Mouse (Mus musculus): Measurements from ENCODE around the gene Nectin1. TPM values are rescaled to one million over a fixed set of nuclear protein-coding genes. Genes with fewer than 3 reads are reported as not detected.

Gene Nectin1
- polyA plus RNA-seq, 1 experiment from 2014 or later, result 18.9 TPM

GRCm38 (mm10) chr9:43783959-43784358 lies 40.2 kb downstream of the Nectin1 start:
- no peak for DNase-seq (ENCODE audit: low spot score)
- no peak overlapping the region for H3K9ac ChIP-seq
- no peak overlapping the region for H3K4me3 ChIP-seq (replicated peaks; ENCODE audit: low read length)
- H3K36me3 ChIP-seq (replicated peaks; ENCODE audit: control insufficient read depth, insufficient read depth), result no peaks in the 10 kb centered on the region
- H3K9me3 ChIP-seq (ENCODE audit: control insufficient read depth, low read length), result no peaks in the 10 kb centered on the region
- WGBS, result 67% methylated on average over 3 of the region's 3 CpGs
- H3K27me3 ChIP-seq (ENCODE audit: control insufficient read depth, insufficient read depth, low read length), result no peaks in the 10 kb centered on the region
- no peak for ATAC-seq (ENCODE audit: low FRiP score)
- H3K4me2 ChIP-seq (replicated peaks), result no peak overlapping the region
- H3K4me1 ChIP-seq (replicated peaks; ENCODE audit: control insufficient read depth, insufficient read depth, low read length), result peaks cover 40% of the 10 kb centered on the region
- no peak overlapping the region for H3K27ac ChIP-seq

DNA sequence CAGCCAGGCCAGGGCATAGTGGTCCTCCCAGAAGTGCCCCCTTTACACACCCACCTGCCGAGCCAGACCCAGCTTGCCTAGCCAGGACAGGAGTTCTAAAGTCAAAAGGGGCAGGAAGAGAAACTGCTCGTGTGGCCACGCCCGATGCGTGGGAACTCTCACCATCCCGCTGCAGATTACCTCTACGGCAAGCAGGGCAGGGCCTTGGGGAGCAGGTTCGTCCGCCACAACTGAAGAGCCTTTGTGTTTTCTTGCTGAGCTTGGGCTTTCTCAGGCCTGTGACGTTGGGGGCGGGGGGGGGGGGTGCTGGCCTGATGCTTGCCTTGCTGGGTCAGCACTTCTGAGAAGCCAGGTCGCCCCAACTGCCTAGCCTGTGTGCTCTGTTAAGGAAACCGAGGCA lies 41.1 kb downstream of the Nectin1 start:
- Histone ChIP-seq H3K27me3 (ENCODE audit: control insufficient read depth, insufficient read depth, low read length) (no peaks in the 10 kb centered on the region), H3K4me2 (replicated peaks) (no peak overlapping the region), H3K4me3 (replicated peaks; ENCODE audit: low read length) (no peak overlapping the region), H3K4me1 (replicated peaks; ENCODE audit: control insufficient read depth, insufficient read depth, low read length) (peaks cover 38% of the 10 kb centered on the region), H3K9ac (no peak overlapping the region), H3K36me3 (replicated peaks; ENCODE audit: control insufficient read depth, insufficient read depth) (no peaks in the 10 kb centered on the region), H3K9me3 (ENCODE audit: control insufficient read depth, low read length) (no peaks in the 10 kb centered on the region), H3K27ac (no peak overlapping the region)
- WGBS, result 60% methylated on average over 13 of the region's 13 CpGs
- ATAC-seq (ENCODE audit: low FRiP score) (no peak), DNase-seq (ENCODE audit: low spot score) (no peak)

DNA sequence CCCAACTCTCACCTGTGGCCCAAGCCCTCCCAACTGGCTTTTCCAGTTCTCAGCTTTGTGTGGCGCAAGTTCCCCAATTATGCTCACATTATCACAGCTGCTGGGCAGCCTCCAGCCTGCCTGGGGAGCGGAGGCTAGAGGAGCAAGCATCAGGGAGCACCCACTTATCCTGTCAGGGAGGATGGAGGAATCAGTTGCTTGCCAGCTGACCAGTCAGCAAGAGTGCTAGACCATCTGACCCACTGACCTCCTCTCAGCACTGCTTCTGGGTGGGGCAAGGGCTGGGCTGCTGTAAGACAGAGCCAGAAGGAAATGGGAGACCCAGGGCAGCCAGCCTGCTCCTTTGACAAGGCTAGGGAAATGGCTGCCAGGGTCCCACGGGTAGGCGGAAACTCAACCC lies 43.8 kb downstream of the Nectin1 start:
- no peak overlapping the region for H3K9ac ChIP-seq
- no peak overlapping the region for H3K4me3 ChIP-seq (replicated peaks; ENCODE audit: low read length)
- no peak for ATAC-seq (ENCODE audit: low FRiP score)
- H3K27me3 ChIP-seq (ENCODE audit: control insufficient read depth, insufficient read depth, low read length), result no peaks in the 10 kb centered on the region
- H3K4me2 ChIP-seq (replicated peaks), result no peak overlapping the region
- DNase-seq (ENCODE audit: low spot score), result no peak
- 73% methylated on average over 4 of the region's 4 CpGs for WGBS
- peaks cover 17% of the 10 kb centered on the region; the same call in 1 of the 2 replicates for H3K4me1 ChIP-seq (replicated peaks; ENCODE audit: control insufficient read depth, insufficient read depth, low read length)
- H3K9me3 ChIP-seq (ENCODE audit: control insufficient read depth, low read length), result no peaks in the 10 kb centered on the region
- H3K27ac ChIP-seq, result no peak overlapping the region
- peaks cover 15% of the 10 kb centered on the region; the same call in 1 of the 2 replicates for H3K36me3 ChIP-seq (replicated peaks; ENCODE audit: control insufficient read depth, insufficient read depth)

GRCm38 (mm10) chr9:43792681-43793080 lies 48.9 kb downstream of the Nectin1 start:
- Histone ChIP-seq H3K27ac (no peak overlapping the region), H3K4me2 (replicated peaks) (no peak overlapping the region), H3K36me3 (replicated peaks; ENCODE audit: control insufficient read depth, insufficient read depth) (peaks cover 55% of the 10 kb centered on the region), H3K4me1 (replicated peaks; ENCODE audit: control insufficient read depth, insufficient read depth, low read length) (peaks cover 2% of the 10 kb centered on the region; the same call in 1 of the 2 replicates), H3K4me3 (replicated peaks; ENCODE audit: low read length) (no peak overlapping the region), H3K9ac (no peak overlapping the region), H3K9me3 (ENCODE audit: control insufficient read depth, low read length) (no peaks in the 10 kb centered on the region), H3K27me3 (ENCODE audit: control insufficient read depth, insufficient read depth, low read length) (no peaks in the 10 kb centered on the region)
- no peak for ATAC-seq (ENCODE audit: low FRiP score)
- WGBS, result 85% methylated on average over 9 of the region's 9 CpGs
- no peak for DNase-seq (ENCODE audit: low spot score)

- Histone ChIP-seq H3K9me3 (ENCODE audit: control insufficient read depth, low read length) (no peaks in the 10 kb centered on the region), H3K4me2 (replicated peaks) (no peak overlapping the region), H3K4me1 (replicated peaks; ENCODE audit: control insufficient read depth, insufficient read depth, low read length) (no peaks in the 10 kb centered on the region; the same call in 1 of the 2 replicates), H3K4me3 (replicated peaks; ENCODE audit: low read length) (no peak overlapping the region), H3K27ac (no peak overlapping the region), H3K9ac (no peak overlapping the region), H3K36me3 (replicated peaks; ENCODE audit: control insufficient read depth, insufficient read depth) (peaks cover 56% of the 10 kb centered on the region), H3K27me3 (ENCODE audit: control insufficient read depth, insufficient read depth, low read length) (no peaks in the 10 kb centered on the region)
- 84% methylated on average over 3 of the region's 3 CpGs for WGBS
- ATAC-seq (ENCODE audit: low FRiP score), result no peak
- DNase-seq (ENCODE audit: low spot score), result no peak
Measured at GRCm38 (mm10) chr9:43793411-43793810, 49.6 kb downstream of the Nectin1 start.

DNA sequence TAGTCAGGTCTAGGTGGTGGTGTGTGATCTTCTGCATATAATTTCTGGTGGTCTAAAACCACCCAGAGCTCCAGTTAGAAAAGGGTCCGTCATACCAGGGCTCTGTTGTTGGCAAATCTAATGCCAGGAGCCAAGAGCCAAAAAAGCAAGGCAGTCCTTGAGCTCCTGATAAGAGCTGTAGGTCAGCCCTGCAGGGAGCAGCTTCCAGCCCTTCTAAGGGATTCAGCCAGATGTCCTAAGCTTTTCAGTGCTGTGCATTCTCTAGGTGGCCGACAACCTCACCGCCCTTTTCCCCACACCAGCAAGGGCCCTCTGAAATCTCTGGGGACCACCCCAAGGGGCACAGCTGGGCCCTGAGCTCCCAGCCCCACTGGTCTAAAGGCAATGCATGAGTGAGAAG lies 52.2 kb downstream of the Nectin1 start:
- ATAC-seq (ENCODE audit: low FRiP score) (no peak), DNase-seq (ENCODE audit: low spot score) (no peak)
- H3K27ac ChIP-seq, result no peak overlapping the region
- peaks cover 64% of the 10 kb centered on the region for H3K36me3 ChIP-seq (replicated peaks; ENCODE audit: control insufficient read depth, insufficient read depth)
- H3K9ac ChIP-seq, result no peak overlapping the region
- H3K27me3 ChIP-seq (ENCODE audit: control insufficient read depth, insufficient read depth, low read length), result no peaks in the 10 kb centered on the region
- no peaks in the 10 kb centered on the region for H3K9me3 ChIP-seq (ENCODE audit: control insufficient read depth, low read length)
- no peaks in the 10 kb centered on the region for H3K4me1 ChIP-seq (replicated peaks; ENCODE audit: control insufficient read depth, insufficient read depth, low read length)
- H3K4me3 ChIP-seq (replicated peaks; ENCODE audit: low read length), result no peak overlapping the region
- 89% methylated on average over 3 of the region's 3 CpGs for WGBS
- no peak overlapping the region for H3K4me2 ChIP-seq (replicated peaks)

GRCm38 (mm10) chr9:43796841-43797740 lies 53.3 kb downstream of the Nectin1 start:
- Histone ChIP-seq H3K4me3 (replicated peaks; ENCODE audit: low read length) (no peak overlapping the region), H3K27ac (no peak overlapping the region), H3K9ac (no peak overlapping the region), H3K36me3 (replicated peaks; ENCODE audit: control insufficient read depth, insufficient read depth) (peaks cover 60% of the 10 kb centered on the region), H3K9me3 (ENCODE audit: control insufficient read depth, low read length) (no peaks in the 10 kb centered on the region), H3K27me3 (ENCODE audit: control insufficient read depth, insufficient read depth, low read length) (no peaks in the 10 kb centered on the region), H3K4me1 (replicated peaks; ENCODE audit: control insufficient read depth, insufficient read depth, low read length) (no peaks in the 10 kb centered on the region), H3K4me2 (replicated peaks) (no peak overlapping the region)
- 82% methylated on average over 11 of the region's 11 CpGs for WGBS
- DNase-seq (ENCODE audit: low spot score), result peak; percentile 36
- no peak for ATAC-seq (ENCODE audit: low FRiP score)

- Histone ChIP-seq H3K4me1 (replicated peaks; ENCODE audit: control insufficient read depth, insufficient read depth, low read length) (no peaks in the 10 kb centered on the region), H3K27ac (no peak overlapping the region), H3K9ac (no peak overlapping the region), H3K4me2 (replicated peaks) (no peak overlapping the region), H3K36me3 (replicated peaks; ENCODE audit: control insufficient read depth, insufficient read depth) (peaks cover 58% of the 10 kb centered on the region), H3K4me3 (replicated peaks; ENCODE audit: low read length) (no peak overlapping the region), H3K9me3 (ENCODE audit: control insufficient read depth, low read length) (no peaks in the 10 kb centered on the region), H3K27me3 (ENCODE audit: control insufficient read depth, insufficient read depth, low read length) (no peaks in the 10 kb centered on the region)
- DNase-seq (ENCODE audit: low spot score), result no peak
- ATAC-seq (ENCODE audit: low FRiP score), result no peak
- WGBS, result 76% methylated on average over 7 of the region's 7 CpGs
Measured at GRCm38 (mm10) chr9:43797746-43798145, 54.0 kb downstream of the Nectin1 start.

DNA sequence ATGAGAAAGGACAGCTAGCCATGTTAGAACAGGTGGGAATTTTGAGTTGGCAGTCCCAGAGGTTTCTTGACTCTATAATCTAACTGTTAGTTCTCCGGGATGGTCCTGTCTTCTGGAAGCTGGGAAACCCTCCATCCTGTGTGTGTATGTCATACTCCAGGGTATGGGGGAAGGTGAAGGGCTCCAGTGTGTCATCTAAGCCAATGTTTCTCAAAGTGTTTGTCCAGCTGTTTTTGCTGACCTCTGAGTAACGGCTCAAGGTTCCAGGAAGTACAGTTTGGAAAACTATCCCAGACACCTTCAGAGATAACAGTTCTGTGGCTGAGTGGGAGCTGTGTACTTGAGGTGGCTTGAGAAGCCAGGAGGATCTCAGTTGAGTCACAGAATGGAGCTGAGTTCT lies 56.7 kb downstream of the Nectin1 start:
- no peak overlapping the region for H3K4me2 ChIP-seq (replicated peaks)
- no peak overlapping the region for H3K4me3 ChIP-seq (replicated peaks; ENCODE audit: low read length)
- no peak overlapping the region for H3K9ac ChIP-seq
- ATAC-seq (ENCODE audit: low FRiP score) (no peak), DNase-seq (ENCODE audit: low spot score) (no peak)
- H3K27me3 ChIP-seq (ENCODE audit: control insufficient read depth, insufficient read depth, low read length), result no peaks in the 10 kb centered on the region
- H3K4me1 ChIP-seq (replicated peaks; ENCODE audit: control insufficient read depth, insufficient read depth, low read length), result no peaks in the 10 kb centered on the region
- WGBS, result 86% methylated on average over 2 of the region's 2 CpGs
- H3K27ac ChIP-seq, result no peak overlapping the region
- no peaks in the 10 kb centered on the region for H3K9me3 ChIP-seq (ENCODE audit: control insufficient read depth, low read length)
- H3K36me3 ChIP-seq (replicated peaks; ENCODE audit: control insufficient read depth, insufficient read depth), result peaks cover 48% of the 10 kb centered on the region
